Comparison of ENCODE assay signal across 11 mouse cellular contexts in the genomic region with DNA sequence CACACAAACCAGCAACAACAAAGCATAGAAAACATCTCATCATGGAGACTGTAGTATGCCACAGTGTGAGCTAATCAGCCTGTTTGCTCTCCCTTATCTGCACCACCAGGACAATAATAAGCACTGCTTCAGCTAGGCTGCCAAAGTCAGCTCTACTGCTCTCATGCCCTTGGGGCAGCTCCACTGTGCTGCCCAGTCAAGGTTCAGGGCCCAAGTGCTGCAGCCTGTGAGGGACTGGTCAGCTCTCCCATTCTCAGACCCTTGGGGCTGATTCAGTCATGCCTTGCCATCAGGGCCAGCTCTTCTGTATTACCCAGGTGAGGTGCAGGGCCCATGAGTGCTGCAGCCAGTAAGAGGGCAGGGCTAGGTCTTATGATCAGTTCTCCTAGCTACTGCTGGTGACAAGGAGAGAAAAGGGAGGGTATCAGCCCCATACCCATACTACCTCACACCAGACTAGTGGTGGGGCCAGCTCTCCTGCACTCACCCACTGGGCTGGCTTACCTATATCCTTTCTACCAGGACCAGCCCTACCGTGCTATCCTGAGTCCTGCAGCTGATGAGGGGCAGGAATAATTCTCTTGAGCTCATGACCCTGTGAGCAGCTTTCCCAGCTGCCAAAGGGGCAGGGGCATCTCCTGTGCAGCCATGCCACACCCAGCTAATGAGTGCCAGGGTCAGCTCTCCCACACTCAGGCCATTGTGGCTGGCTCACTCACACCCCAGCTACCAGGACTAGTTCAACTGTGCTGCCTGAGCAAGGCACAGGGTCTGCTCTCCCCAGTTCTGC. TPM values are rescaled to one million over a fixed set of nuclear protein-coding genes. Genes with fewer than 3 reads are reported as not detected.
DNase-seq lines count a peak whose midpoint lies in the region; ATAC-seq and TF ChIP-seq lines count a peak whose summit lies in the region.
"Had no signal": no experiment of that assay in that cellular context is flagged by ENCODE, and none has a peak within 500 bp of the region (broad histone marks: within the 10 kb centered on the region; RNA-seq: fewer than 3 reads in every experiment).

No protein-coding gene starts in this region.

- no peak overlapping the region for H3K4me2 ChIP-seq in heart, embryonic 11.5 days
- no peak overlapping the region for H3K4me2 ChIP-seq in lung, embryonic 14.5 days
- H3K4me2 ChIP-seq: forebrain, embryonic 12.5 days; stomach, embryonic 15.5 days had no signal

- no peaks in the 10 kb centered on the region for H3K36me3 ChIP-seq in heart, embryonic 11.5 days (ENCODE audit: control insufficient read depth, insufficient read depth, low read length)
- H3K36me3 ChIP-seq in lung, embryonic 14.5 days (ENCODE audit: insufficient read depth): peaks cover 30% of the 10 kb centered on the region; the same call in 1 of the 2 replicates

- no peak overlapping the region for H3K27ac ChIP-seq in heart, embryonic 11.5 days (ENCODE audit: low read depth, low read length)
- H3K27ac ChIP-seq in lung, embryonic 14.5 days (ENCODE audit: low read depth): no peak overlapping the region
- H3K27ac ChIP-seq: forebrain, embryonic 12.5 days; stomach, embryonic 15.5 days had no signal

- intact Hi-C loops in heart, postnatal 10 days (cut with DNase I): no loop called here

- TF ChIP-seq CTCF in lung, embryonic 14.5 days (IDR thresholded peaks at IDR 0.05; ENCODE audit: low read depth): no peak

- H3K4me3 ChIP-seq in heart, embryonic 11.5 days (ENCODE audit: low read depth, low read length): no peak overlapping the region
- H3K4me3 ChIP-seq in lung, embryonic 14.5 days (ENCODE audit: low read depth, low read length): no peak overlapping the region
- H3K4me3 ChIP-seq: forebrain, embryonic 12.5 days; stomach, embryonic 15.5 days had no signal

- no peaks in the 10 kb centered on the region for H3K27me3 ChIP-seq in heart, embryonic 11.5 days (ENCODE audit: control insufficient read depth, insufficient read depth, low read length)
- no peaks in the 10 kb centered on the region for H3K27me3 ChIP-seq in lung, embryonic 14.5 days (ENCODE audit: insufficient read depth, low read length)
- H3K27me3 ChIP-seq: forebrain, embryonic 12.5 days; Patski; stomach, embryonic 15.5 days had no signal

- peak; percentile 96 for DNase-seq in heart, adult 11 months
- DNase-seq in lung, embryonic 14.5 days: no peak
- no peak for DNase-seq in lung, postnatal 4 days
- peak; percentile 55 to 71 for DNase-seq in heart, postnatal 10 days
- DNase-seq in cerebellum, adult 18-20 months: no peak
- DNase-seq in left cerebral cortex, adult 9 months (ENCODE audit: low spot score in 2 of 2): no peak

- no peak overlapping the region for H3K9ac ChIP-seq in heart, embryonic 11.5 days (ENCODE audit: low read depth, low read length)
- H3K9ac ChIP-seq in lung, embryonic 14.5 days: no peak overlapping the region
- H3K9ac ChIP-seq: forebrain, embryonic 12.5 days; stomach, embryonic 15.5 days had no signal

- no peaks in the 10 kb centered on the region for H3K9me3 ChIP-seq in heart, embryonic 11.5 days (replicated peaks; ENCODE audit: control insufficient read depth, low read length)
- no peaks in the 10 kb centered on the region for H3K9me3 ChIP-seq in lung, embryonic 14.5 days (ENCODE audit: low read depth, low read length)
- H3K9me3 ChIP-seq: forebrain, embryonic 12.5 days; stomach, embryonic 15.5 days had no signal

- WGBS in heart, embryonic 11.5 days (ENCODE audit: insufficient replicate concordance): 83% methylated on average over 1 of the region's 1 CpGs
- WGBS in lung, embryonic 14.5 days: 63% methylated on average over 1 of the region's 1 CpGs

- no peak for ATAC-seq in heart, embryonic 11.5 days (replicated peaks; ENCODE audit: insufficient number of reproducible peaks, low FRiP score, low TSS enrichment)
- 0 out of 2 replicates have a peak, but pooled peaks have one; percentile 21 for ATAC-seq in lung, embryonic 14.5 days (ENCODE audit: insufficient read depth)
- peak; percentile 19; the same call in 1 of the 2 replicates for ATAC-seq in monocyte, adult 5-6 weeks (replicated peaks; ENCODE audit: insufficient number of reproducible peaks, low FRiP score, low TSS enrichment, poor library complexity, severe bottlenecking)
- ATAC-seq: Patski had no signal

- peaks cover 21% of the 10 kb centered on the region for H3K4me1 ChIP-seq in heart, embryonic 11.5 days (ENCODE audit: control insufficient read depth, insufficient read depth, low read length)
- 0 out of 2 replicates have a peak, but pooled peaks cover 4% of the 10 kb centered on the region for H3K4me1 ChIP-seq in lung, embryonic 14.5 days (ENCODE audit: insufficient read depth)

RNA-seq across cellular contexts. Expression of gene Snrk, which starts 18.2 kb away (rescaled TPM):
- polyA plus RNA-seq in heart, embryonic 11.5 days (2014; fragmentation: Nextera tagmentation; extraction: Ambion mirVana): 30.6 and 32.9 TPM in 2 replicates
- polyA plus RNA-seq in lung, embryonic 14.5 days (2014; fragmentation: Nextera tagmentation; extraction: Ambion mirVana): 57.9 and 58.4 TPM in 2 replicates
- total RNA-seq in heart, postnatal 10 days (2021): 100 to 1,000 TPM; 133 to 167 TPM
- total RNA-seq in monocyte, adult 5-6 weeks (2017): 72.7 to 80.3 TPM (median 79.6 TPM) in 3 replicates

Comparison
In these comparisons a context has a peak if more than half of its experiments do, and no peak if none do; other contexts are left out.
1. DNase-seq: peak in heart, adult 11 months (single experiment) and heart, postnatal 10 days (2 of 2); none in lung, embryonic 14.5 days (single experiment), lung, postnatal 4 days (0 of 2), cerebellum, adult 18-20 months (0 of 2) and left cerebral cortex, adult 9 months (0 of 2).